Mouse (Mus musculus) limb, embryonic 10.5 days (tissue): ENCODE measurements around the gene Pde6g. TPM values are rescaled to one million over a fixed set of nuclear protein-coding genes. Genes with fewer than 3 reads are reported as not detected.

Source experiments
- polyA plus RNA-seq: library from polyadenylated mRNA; unstranded; fragments of >200 nt; fragmentation: Nextera tagmentation; extraction: Ambion mirVana; gene quantifications from 2 replicates; pipeline ENCODE4 v1.2.1, GENCODE M21; 2016

Gene Pde6g
- polyA plus RNA-seq, 1 experiment from 2014 or later: not detected

Other genes with a start within 250 kb of the Pde6g start
- 19.9 and 20.3 TPM in 2 replicates for gene Bahcc1, start 220.6 kb downstream of the Pde6g start, polyA plus RNA-seq
- 3,099 and 3,197 TPM in 2 replicates for gene Actg1, start 105.0 kb downstream of the Pde6g start, polyA plus RNA-seq
- 0.35 and 0.74 TPM in 2 replicates for gene Fscn2, start 92.0 kb downstream of the Pde6g start, polyA plus RNA-seq
- gene Faap100, start 74.7 kb downstream of the Pde6g start, polyA plus RNA-seq: 34.2 and 40.6 TPM in 2 replicates
- 55.7 and 56.8 TPM in 2 replicates for gene Nploc4, start 15.8 kb downstream of the Pde6g start, polyA plus RNA-seq
- not detected in 2 replicates for gene Tspan10, start 10.9 kb downstream of the Pde6g start, polyA plus RNA-seq
- 9.7 and 10.5 TPM in 2 replicates for gene Oxld1, start 4.6 kb upstream of the Pde6g start, polyA plus RNA-seq
- gene Ccdc137, start 4.6 kb upstream of the Pde6g start, polyA plus RNA-seq: 48.9 and 56.7 TPM in 2 replicates
- gene Arl16, start 14.1 kb upstream of the Pde6g start, polyA plus RNA-seq: 54.2 and 65.6 TPM in 2 replicates
- 187 and 250 TPM in 2 replicates for gene Mrpl12, start 31.1 kb upstream of the Pde6g start, polyA plus RNA-seq
- gene Slc25a10, start 38.3 kb upstream of the Pde6g start, polyA plus RNA-seq: 69.0 and 71.8 TPM in 2 replicates
- 0.26 and 1.1 TPM in 2 replicates for gene Gcgr, start 77.2 kb upstream of the Pde6g start, polyA plus RNA-seq
- 223 and 235 TPM in 2 replicates for gene Mcrip1, start 96.2 kb upstream of the Pde6g start, polyA plus RNA-seq
- gene Ppp1r27, start 97.6 kb upstream of the Pde6g start, polyA plus RNA-seq: 0.25 and 0.26 TPM in 2 replicates
- gene P4hb, start 119.8 kb upstream of the Pde6g start, polyA plus RNA-seq: 613 and 656 TPM in 2 replicates
- 742 and 814 TPM in 2 replicates for gene Arhgdia, start 128.1 kb upstream of the Pde6g start, polyA plus RNA-seq
- 720 and 728 TPM in 2 replicates for gene Alyref, start 144.9 kb upstream of the Pde6g start, polyA plus RNA-seq
- 201 and 207 TPM in 2 replicates for gene Anapc11, start 144.9 kb upstream of the Pde6g start, polyA plus RNA-seq
- gene Npb, start 155.0 kb upstream of the Pde6g start, polyA plus RNA-seq: 0.56 TPM in 1 of 2 replicates, not detected in the other
- 161 and 169 TPM in 2 replicates for gene Pcyt2, start 164.4 kb upstream of the Pde6g start, polyA plus RNA-seq
- gene Sirt7, start 171.7 kb upstream of the Pde6g start, polyA plus RNA-seq: 27.2 and 28.8 TPM in 2 replicates
- 25.9 and 28.1 TPM in 2 replicates for gene Mafg, start 180.1 kb upstream of the Pde6g start, polyA plus RNA-seq
- 40.6 TPM in 2 replicates for gene Pycr1, start 190.3 kb upstream of the Pde6g start, polyA plus RNA-seq
- gene Myadml2, start 194.7 kb upstream of the Pde6g start, polyA plus RNA-seq: not detected in 2 replicates
- 9.1 and 10.1 TPM in 2 replicates for gene Notum, start 207.7 kb upstream of the Pde6g start, polyA plus RNA-seq
- gene Aspscr1, start 219.5 kb upstream of the Pde6g start, polyA plus RNA-seq: 166 and 171 TPM in 2 replicates